Mouse (Mus musculus) common myeloid progenitor, adult 5-6 weeks (primary cell): Measurements from ENCODE around the gene Prr19. TPM values are rescaled to one million over a fixed set of nuclear protein-coding genes. Genes with fewer than 3 reads are reported as not detected.
"Not testable (repeated sequence)": the region's sequence is repeated elsewhere in the genome, so short reads cannot be mapped to it uniquely, and the experiment has no call there.

Source experiments
- ATAC-seq: replicated peaks from 2 replicates; pipeline ENCODE4 v1.8.0; 2016; ENCODE audit warnings: low read depth, mild to moderate bottlenecking, moderate TSS enrichment, inconsistent platforms; ENCODE audit not compliant: poor library complexity, severe bottlenecking
- total RNA-seq: library from RNA; stranded (forward); fragments of 200-1000, 187-1606 nt; gene quantifications from 2 replicates; pipeline ENCODE4 v1.2.3, GENCODE M21; 2017

The Prr19 gene
- total RNA-seq, 1 experiment from 2014 or later, result not detected

GRCm38 (mm10) chr7:25315306-25316041 lies 14.3 kb downstream of the Prr19 start:
- no peak for ATAC-seq

DNA sequence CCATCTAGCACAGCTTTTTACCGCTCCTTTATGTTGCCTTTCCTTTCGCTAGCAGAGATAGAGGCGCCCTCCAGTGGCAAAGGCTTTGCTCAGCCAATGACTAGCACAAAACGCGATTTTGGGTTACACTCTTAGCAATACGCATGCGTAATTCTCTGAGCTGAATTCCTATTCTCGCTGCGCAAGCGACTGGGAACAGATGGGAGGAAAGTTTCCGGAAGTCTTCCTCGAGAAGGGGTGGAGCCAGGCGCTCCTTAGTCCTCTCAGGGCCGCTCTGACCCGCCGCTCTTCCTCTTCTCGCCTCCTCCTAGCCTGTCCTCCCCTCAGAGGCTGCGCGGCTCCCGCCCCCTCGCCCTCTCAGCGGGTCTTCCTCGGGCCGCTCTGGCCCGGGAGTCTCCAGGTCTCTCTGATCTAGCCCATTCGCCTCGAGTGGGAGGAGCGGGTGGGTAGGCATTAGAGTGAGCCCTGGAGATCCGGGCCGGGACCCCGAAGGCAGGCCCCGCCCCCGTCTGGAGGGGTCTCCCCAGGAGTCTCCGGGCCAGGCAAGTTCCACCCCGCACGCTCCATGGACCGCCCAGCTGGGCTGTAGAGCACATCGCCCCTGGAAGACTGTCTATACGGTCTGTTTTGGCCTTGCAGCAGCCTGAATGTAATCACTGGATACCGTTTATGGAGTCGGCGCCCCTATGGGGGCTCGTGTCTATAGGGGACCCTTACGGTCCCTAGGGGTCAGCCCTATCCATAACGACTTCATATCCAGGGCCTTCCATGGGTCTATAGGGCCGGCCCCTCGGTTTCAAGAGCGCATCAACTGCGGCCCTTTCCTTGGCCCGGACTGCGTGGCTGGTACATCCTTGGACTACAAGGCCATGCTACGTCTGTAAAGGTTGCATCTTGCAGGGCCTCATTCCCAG lies 15.6 kb downstream of the Prr19 start, which contains the start of gene Megf8:
Gene Megf8 (plus strand): TSS at position 633 of the 914 bp plus-strand sequence.
- ATAC-seq, result peak; percentile 96

DNA sequence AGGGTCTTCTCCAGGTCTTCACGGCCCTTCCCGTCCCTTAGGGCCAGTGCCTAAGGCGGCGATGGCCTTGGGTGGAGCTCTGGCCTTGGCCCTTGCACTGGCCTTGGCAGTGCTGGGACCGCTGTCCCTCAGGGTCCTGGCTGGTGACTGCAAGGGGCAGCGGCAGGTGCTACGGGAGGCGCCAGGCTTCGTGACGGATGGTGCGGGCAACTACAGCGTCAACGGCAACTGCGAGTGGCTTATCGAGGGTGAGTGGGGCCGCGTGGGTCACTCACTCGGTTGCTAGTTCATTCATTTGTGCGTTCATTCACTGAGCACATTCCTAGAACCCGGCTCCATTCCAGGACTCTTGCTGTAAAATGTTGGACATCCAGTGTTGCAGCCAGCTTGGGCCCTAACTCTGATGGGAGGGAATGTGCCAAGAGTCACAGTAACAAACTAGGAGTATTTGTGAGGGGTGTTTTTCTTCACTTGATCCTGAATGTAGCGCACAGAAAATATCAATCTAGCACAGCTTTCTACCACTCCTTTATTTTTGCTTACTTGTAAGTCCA lies 16.3 kb downstream of the Prr19 start:
- ATAC-seq, result no peak

- no peak for ATAC-seq
These were observed 20.9 kb downstream of the Prr19 start for GRCm38 (mm10) chr7:25322058-25322484.

DNA sequence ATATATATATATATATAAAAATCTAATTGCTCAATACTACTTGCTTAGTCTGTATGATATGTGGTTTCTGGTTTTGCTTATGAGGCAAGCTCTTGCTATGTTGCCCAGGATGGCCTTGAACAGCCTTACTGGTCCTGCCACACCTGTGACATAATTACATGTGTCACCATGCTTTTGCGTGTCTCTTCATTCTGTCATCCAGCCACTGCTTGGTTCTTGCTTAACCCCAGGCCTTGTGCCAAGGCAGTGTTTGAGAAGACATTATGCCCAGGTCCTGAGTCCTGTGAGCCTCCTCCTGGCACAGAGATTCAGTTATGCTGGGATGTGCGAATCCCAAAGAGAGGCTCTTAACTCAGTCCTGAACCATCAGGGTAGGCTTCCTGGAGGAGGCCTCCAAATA lies 22.0 kb downstream of the Prr19 start:
- no peak for ATAC-seq

DNA sequence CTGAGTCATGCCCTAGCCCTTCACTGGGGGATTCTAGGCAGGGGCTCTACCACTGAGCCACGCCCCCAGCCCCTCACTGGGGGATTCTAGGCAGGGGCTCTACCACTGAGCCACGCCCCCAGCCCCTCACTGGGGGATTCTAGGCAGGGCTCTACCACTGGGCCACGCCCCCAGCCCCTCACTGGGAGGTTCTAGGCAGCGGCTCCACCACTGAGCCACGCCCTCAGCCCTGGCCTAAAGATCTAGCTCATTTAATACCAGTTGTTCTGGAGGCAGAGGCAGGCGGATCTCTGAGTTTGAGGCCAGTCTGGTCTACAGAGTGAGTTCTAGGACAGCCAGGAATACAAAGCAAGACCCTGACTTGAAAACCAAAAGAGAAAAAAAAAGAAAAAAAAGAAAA lies 24.2 kb downstream of the Prr19 start:
- not testable (repeated sequence) for ATAC-seq

GRCm38 (mm10) chr7:25326233-25326632 lies 25.0 kb downstream of the Prr19 start:
- ATAC-seq, result no peak

GRCm38 (mm10) chr7:25333596-25334307 lies 32.5 kb downstream of the Prr19 start:
- peak; percentile 87 for ATAC-seq

DNA sequence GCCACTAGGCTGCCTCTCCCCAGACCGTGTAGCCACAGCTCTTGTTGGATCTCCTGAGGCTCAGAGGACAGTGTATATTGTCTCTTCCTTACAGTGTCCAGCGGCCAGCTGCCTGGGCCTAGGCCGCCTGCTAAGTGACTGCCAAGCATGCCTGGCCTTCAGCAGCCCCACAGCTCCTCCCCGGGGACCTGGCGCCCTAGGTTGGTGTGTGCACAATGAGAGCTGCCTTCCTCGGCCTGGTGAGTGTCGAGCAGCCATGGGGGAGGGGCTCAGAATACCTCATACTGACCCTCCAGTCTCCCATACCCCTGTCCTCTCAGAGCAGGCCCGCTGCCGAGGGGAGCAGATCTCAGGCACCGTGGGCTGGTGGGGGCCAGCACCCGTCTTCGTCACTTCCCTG lies 33.3 kb downstream of the Prr19 start:
- no peak for ATAC-seq

- no peak for ATAC-seq
These were observed 38.1 kb downstream of the Prr19 start for GRCm38 (mm10) chr7:25339329-25339728.

DNA sequence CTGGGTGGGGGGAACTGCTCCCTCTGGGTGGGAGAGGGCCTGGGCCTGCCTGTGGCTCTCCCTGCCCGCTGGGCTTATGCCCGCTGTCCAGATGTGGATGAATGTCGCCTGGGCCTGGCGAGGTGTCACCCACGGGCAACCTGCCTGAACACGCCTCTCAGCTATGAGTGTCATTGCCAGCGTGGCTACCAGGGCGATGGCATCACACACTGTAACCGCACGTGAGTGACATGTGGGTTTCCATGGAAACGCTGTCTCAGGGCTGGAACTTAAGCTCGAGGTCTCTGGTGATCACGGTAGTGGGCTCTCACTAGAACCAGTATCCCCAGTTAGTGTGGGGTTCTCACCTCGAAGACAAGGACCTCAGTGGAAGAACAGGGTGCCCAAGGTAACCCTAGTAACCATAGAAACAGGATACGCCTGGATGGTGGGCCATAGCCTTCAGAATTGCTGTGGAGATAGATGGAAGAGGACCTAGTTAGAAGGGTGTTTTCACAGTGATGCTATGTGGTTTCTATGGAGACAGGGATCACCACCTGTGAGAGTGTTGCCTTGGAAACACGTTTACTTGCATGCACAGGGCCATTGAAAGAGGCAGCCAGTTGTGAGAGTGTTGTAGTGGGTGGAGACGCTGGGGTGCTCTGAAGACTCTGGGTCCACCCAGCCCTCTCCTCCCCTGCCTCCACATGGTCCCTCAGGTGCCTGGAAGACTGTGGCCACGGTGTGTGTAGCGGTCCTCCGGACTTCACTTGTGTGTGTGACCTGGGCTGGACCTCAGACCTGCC lies 40.0 kb downstream of the Prr19 start:
- no peak for ATAC-seq

GRCm38 (mm10) chr7:25348861-25349260 lies 47.6 kb downstream of the Prr19 start:
- ATAC-seq, result no peak

Other genes with a start within 250 kb of the Prr19 start
- gene Grik5, start 229.1 kb upstream of the Prr19 start, total RNA-seq, result 10.4 and 11.5 TPM in 2 replicates
- 4.8 and 8.4 TPM in 2 replicates for gene Zfp574, start 228.8 kb upstream of the Prr19 start, total RNA-seq
- 3.8 and 4.7 TPM in 2 replicates for gene Pou2f2, start 121.7 kb upstream of the Prr19 start, total RNA-seq
- gene Dedd2, start 80.8 kb upstream of the Prr19 start, total RNA-seq, result 16.4 and 17.6 TPM in 2 replicates
- 8.3 and 10.2 TPM in 2 replicates for gene Zfp526, start 80.0 kb upstream of the Prr19 start, total RNA-seq
- gene Gsk3a, start 63.6 kb upstream of the Prr19 start, total RNA-seq, result 50.5 and 58.1 TPM in 2 replicates
- 8.9 and 10.9 TPM in 2 replicates for gene Erf, start 50.6 kb upstream of the Prr19 start, total RNA-seq
- gene Cic, start 33.7 kb upstream of the Prr19 start, total RNA-seq, result 44.4 and 50.2 TPM in 2 replicates
- 21.4 and 27.3 TPM in 2 replicates for gene Pafah1b3, start 3.4 kb upstream of the Prr19 start, total RNA-seq
- not detected in 2 replicates for gene Tmem145, start 4.7 kb downstream of the Prr19 start, total RNA-seq
- 4.9 and 6.2 TPM in 2 replicates for gene Megf8, start 15.8 kb downstream of the Prr19 start, total RNA-seq
- gene Cnfn, start 68.3 kb downstream of the Prr19 start, total RNA-seq, result not detected in 2 replicates
- gene Lipe, start 97.3 kb downstream of the Prr19 start, total RNA-seq, result 6.6 and 10.1 TPM in 2 replicates
- not detected in 2 replicates for gene Cxcl17, start 111.5 kb downstream of the Prr19 start, total RNA-seq
- gene Ceacam1, start 176.2 kb downstream of the Prr19 start, total RNA-seq, result 4.4 and 6.9 TPM in 2 replicates
- not detected in 2 replicates for gene Ceacam2, start 238.4 kb downstream of the Prr19 start, total RNA-seq